Mouse (Mus musculus): ENCODE measurements around the gene Afap1l2.

- no peak for TF ChIP-seq CTCF (IDR thresholded peaks at IDR 0.05; ENCODE audit: extremely low read depth, insufficient read depth, low read length)
- TF ChIP-seq POLR2A (IDR thresholded peaks at IDR 0.05; ENCODE audit: extremely low read depth, insufficient read depth, low read length) = no peak
Observed at GRCm38 (mm10) chr19:57036860-57037259, 28.8 kb upstream of the Afap1l2 start.
